Mouse (Mus musculus) naive thymus-derived CD4-positive, alpha-beta T cell, adult 5 months (primary cell): ENCODE measurements around the gene 6720489N17Rik. TPM values are rescaled to one million over a fixed set of nuclear protein-coding genes. Genes with fewer than 3 reads are reported as not detected.

Experiments
- polyA plus RNA-seq: library from polyadenylated mRNA; unstranded; fragments of 100-300 nt; shearing (Covaris generic); gene quantifications from one replicate; pipeline ENCODE4 v1.2.1, GENCODE M21; 2017

6720489N17Rik gene
- 0.52 TPM for polyA plus RNA-seq

DNA sequence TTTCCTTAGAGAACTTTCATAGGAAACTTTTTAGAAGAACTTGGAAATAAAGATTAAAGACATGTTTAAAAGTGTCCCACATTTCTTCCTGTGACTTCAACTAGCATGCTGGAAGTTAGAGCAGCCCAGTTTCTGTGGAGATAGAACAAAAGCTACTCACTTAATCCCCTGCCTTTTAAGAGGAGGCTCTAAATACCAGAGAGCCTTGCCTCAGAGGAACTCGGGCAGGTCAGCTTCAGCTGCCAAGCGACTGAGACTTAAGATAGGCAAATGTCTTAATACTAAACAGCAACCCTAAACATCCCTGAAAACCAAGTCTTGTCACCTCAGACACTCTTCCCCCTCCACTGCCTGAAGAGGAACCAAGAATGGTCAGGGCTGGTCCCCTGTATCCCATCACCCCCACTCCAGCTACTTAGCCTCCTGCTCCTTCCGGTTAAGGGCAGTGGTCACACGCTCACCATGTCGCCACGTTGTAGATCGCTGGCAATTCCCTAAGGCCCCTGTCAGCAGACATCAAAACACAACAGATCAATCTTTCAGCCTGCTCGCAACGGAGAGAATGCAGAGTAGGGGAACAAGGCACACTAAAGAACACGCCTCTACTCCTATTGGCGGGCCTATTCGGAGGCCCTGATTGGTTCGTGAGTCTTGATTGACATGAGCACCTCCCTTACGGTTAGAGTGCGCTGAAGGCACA, at the start of gene 6720489N17Rik:
Gene 6720489N17Rik (minus strand): TSS at position 606 of the 700 bp plus-strand sequence.

DNA sequence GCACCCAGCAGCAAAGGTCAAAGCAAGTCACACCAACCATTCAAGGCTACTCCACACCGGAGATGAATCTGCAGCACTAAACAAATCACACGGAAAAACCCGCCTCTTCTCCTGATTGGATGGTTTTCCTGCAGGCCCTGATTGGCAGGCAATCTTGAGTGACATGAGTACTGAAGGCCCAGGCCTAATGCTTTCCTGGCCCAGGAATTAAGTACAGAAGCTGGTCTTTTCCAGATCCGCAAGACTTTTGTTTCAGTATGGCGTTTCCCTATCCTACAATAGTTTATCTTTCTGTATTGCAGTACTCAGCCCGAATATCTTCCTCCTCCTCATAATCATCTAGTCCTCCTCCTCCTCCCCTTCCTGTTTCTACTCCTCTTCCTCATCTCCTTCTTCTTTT, 52.9 kb downstream of the 6720489N17Rik start, which contains the start of gene Zfp934:
Gene Zfp934 (minus strand): TSS at position 101 of the 400 bp plus-strand sequence.

DNA sequence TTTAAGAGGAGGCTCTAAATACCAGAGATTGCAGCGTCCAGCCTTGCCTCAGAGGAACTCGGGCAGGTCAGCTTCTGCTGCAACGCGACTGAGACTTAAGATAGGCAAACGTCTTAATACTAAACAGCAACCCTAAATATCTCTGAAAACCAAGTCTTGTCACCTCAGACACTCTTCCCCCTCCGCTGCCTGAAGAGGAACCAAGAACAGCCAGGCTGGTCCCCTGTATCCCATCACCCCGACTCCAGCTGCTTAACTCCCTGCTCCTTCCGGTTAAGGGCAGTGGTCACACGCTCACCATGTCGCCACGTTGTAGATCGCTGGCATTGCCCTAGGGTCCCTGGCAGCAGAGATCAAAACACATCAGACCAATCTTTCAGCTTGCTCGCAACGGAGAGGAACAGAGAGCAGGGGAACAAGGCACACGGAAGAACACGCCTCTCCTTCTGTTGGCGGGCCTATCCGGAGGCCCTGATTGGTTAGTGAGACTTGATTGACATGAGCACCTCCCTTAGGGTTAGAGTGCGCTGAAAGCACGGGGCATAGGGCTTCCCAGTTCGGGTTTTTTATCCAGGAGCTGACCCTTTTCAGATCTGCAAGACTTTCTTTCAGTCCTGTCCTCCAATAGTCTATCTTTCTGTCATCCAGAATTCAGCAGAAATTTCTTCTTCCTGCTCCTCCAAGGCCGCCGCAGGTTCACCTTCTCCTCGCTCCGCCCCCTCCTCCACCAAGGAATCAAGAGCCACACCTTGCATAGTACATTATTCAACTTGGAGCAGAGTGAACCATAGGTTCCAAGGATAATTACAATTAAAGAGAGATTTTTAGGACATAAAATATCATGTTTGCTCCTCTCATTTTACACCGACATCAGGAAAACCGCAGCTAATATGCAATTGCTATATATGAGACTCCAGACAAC, 65.5 kb downstream of the 6720489N17Rik start, which contains the start of gene Zfp935:
Gene Zfp935 (minus strand): TSS at position 323 of the 922 bp plus-strand sequence.

Other genes starting within 250 kb of the 6720489N17Rik start
- gene Gm3604, start 241.0 kb downstream of the 6720489N17Rik start, polyA plus RNA-seq = 0.61 TPM
- 3.4 TPM for gene Gm49359, start 157.3 kb downstream of the 6720489N17Rik start, polyA plus RNA-seq
- gene Zfp935, start 65.7 kb downstream of the 6720489N17Rik start, polyA plus RNA-seq = not detected
- gene Zfp934, start 53.0 kb downstream of the 6720489N17Rik start, polyA plus RNA-seq = 3.2 TPM
- gene Platr25, start 136.5 kb upstream of the 6720489N17Rik start, polyA plus RNA-seq = 6.3 TPM
- 2.3 TPM for gene Gm5141, start 161.6 kb upstream of the 6720489N17Rik start, polyA plus RNA-seq
- gene Fbp2, start 234.2 kb upstream of the 6720489N17Rik start, polyA plus RNA-seq = not detected